Mouse (Mus musculus) erythroblast, embryonic 14.5 days (primary cell): ENCODE results near the gene Mboat1. TPM values are rescaled to one million over a fixed set of nuclear protein-coding genes. Genes with fewer than 3 reads are reported as not detected.

Experiments
- H3K27me3 ChIP-seq: 2 replicates; pipeline ENCODE4 v1.6.1; 2012; ENCODE audit warnings: inconsistent platforms; ENCODE audit not compliant: control insufficient read depth
- H3K36me3 ChIP-seq: 2 replicates; pipeline ENCODE4 v1.6.1; 2012; ENCODE audit warnings: mild to moderate bottlenecking, inconsistent platforms; ENCODE audit not compliant: control insufficient read depth
- H3K4me1 ChIP-seq: 2 replicates; pipeline ENCODE4 v1.6.1; 2012; ENCODE audit warnings: inconsistent platforms; ENCODE audit not compliant: control insufficient read depth
- H3K4me3 ChIP-seq: replicated peaks from 2 replicates; pipeline ENCODE3; 2012; ENCODE audit warnings: moderate library complexity, mild to moderate bottlenecking, inconsistent platforms
- H3K9me3 ChIP-seq: 2 replicates; pipeline ENCODE4 v1.6.1; 2012; ENCODE audit warnings: low read length, inconsistent platforms, mixed read lengths; ENCODE audit not compliant: control insufficient read depth
- GATA1 ChIP-seq: IDR thresholded peaks from 2 replicates; pipeline ENCODE4 v1.6.1; 2012; ENCODE audit warnings: low read length, inconsistent platforms, mixed read lengths
- TAL1 ChIP-seq: IDR thresholded peaks from 3 replicates; pipeline ENCODE4 v1.6.1; 2012; ENCODE audit warnings: low read length, inconsistent platforms, mixed read lengths
- polyA plus RNA-seq: library from polyadenylated mRNA; stranded (reverse); fragments of >175 nt; gene quantifications from 2 replicates; pipeline ENCODE4 v1.2.3, GENCODE M21; 2012

Mboat1 gene
- polyA plus RNA-seq, 1 experiment, result not detected

- TF ChIP-seq GATA1, result no peak
- TF ChIP-seq TAL1, result no peak
- no peak overlapping the region for H3K4me3 ChIP-seq
- H3K27me3 ChIP-seq, result no peaks in the 10 kb centered on the region
- no peaks in the 10 kb centered on the region for H3K36me3 ChIP-seq
- H3K4me1 ChIP-seq, result no peaks in the 10 kb centered on the region
- peaks cover 10% of the 10 kb centered on the region for H3K9me3 ChIP-seq
Observed at GRCm38 (mm10) chr13:30272040-30272686, 135.9 kb downstream of the Mboat1 start.

Other genes with a start within 250 kb of the Mboat1 start
- 1.1 and 1.2 TPM in 2 replicates for gene E2f3, start 150.4 kb upstream of the Mboat1 start, polyA plus RNA-seq
- gene Agtr1a, start 200.0 kb downstream of the Mboat1 start, polyA plus RNA-seq, result not detected in 2 replicates